Mouse (Mus musculus) adrenal gland, postnatal 4 days (tissue): Measurements from ENCODE around the gene Pum1. TPM values are rescaled to one million over a fixed set of nuclear protein-coding genes. Genes with fewer than 3 reads are reported as not detected.
"Not testable (repeated sequence)": the region's sequence is repeated elsewhere in the genome, so short reads cannot be mapped to it uniquely, and the experiment has no call there.

Source experiments
- DNase-seq, 2 experiments: peaks; one replicate each; pipeline ENCODE4 v3.0.0; 2021 to 2022; ENCODE audit warnings: low spot score in 2 of 2, mixed read lengths in 2 of 2
- long read RNA-seq, 2 experiments: library from polyadenylated mRNA; stranded (forward); transcript quantifications; one replicate each; pipeline ENCODE4 v2.0.0; 2021
- total RNA-seq, 2 experiments: library from RNA; stranded (reverse); gene quantifications; 2 replicates each; pipeline ENCODE4 v1.2.3; 2021

Gene Pum1
- 100 to 1,000 TPM in 1 of 2 experiments, 10 to 100 TPM in 1; 98.7 to 109 TPM for total RNA-seq
- long read RNA-seq, experiment 1, full-length matches to known transcripts: 2 of 10 reads
- long read RNA-seq, experiment 1, partial matches to known transcripts: 0 of 10 reads
- long read RNA-seq, experiment 1, other reads (novel, unspliced or antisense): 8 of 10 reads
- long read RNA-seq, experiment 2, full-length matches to known transcripts: 7 of 41 reads
- long read RNA-seq, experiment 2, partial matches to known transcripts: 16 of 41 reads
- long read RNA-seq, experiment 2, other reads (novel, unspliced or antisense): 18 of 41 reads

GRCm38 (mm10) chr4:130662979-130663725 is at the start of gene Pum1:
Pum1 (plus strand) TSS chr4:130663321.
- DNase-seq: peak; percentile 73 to 81

- peak in 1 of 2 experiments; percentile 11 for DNase-seq
These were observed 33.7 kb upstream of the Pum1 start for GRCm38 (mm10) chr4:130629391-130629790.

GRCm38 (mm10) chr4:130630232-130630847 is 32.8 kb upstream of the Pum1 start:
- DNase-seq: no peak

- not testable (repeated sequence) for DNase-seq
These were observed 28.0 kb upstream of the Pum1 start for GRCm38 (mm10) chr4:130635076-130635475.

- no peak for DNase-seq
These were observed 26.4 kb upstream of the Pum1 start for GRCm38 (mm10) chr4:130636761-130637160.

GRCm38 (mm10) chr4:130637488-130638422 is 25.4 kb upstream of the Pum1 start:
- DNase-seq: no peak

GRCm38 (mm10) chr4:130640031-130640717 is 22.9 kb upstream of the Pum1 start:
- DNase-seq: peak in 1 of 2 experiments; percentile 6

- DNase-seq: no peak
These were observed 20.7 kb upstream of the Pum1 start for GRCm38 (mm10) chr4:130642468-130642867.

- no peak for DNase-seq
These were observed 17.7 kb upstream of the Pum1 start for GRCm38 (mm10) chr4:130645426-130645825.

- DNase-seq: no peak
These were observed 11.8 kb upstream of the Pum1 start for GRCm38 (mm10) chr4:130651286-130651685.

- no peak for DNase-seq
These were observed 10.6 kb upstream of the Pum1 start for GRCm38 (mm10) chr4:130652546-130652945.

GRCm38 (mm10) chr4:130657820-130658565 is 5.1 kb upstream of the Pum1 start:
- DNase-seq: no peak

- DNase-seq: no peak
These were observed 3.7 kb upstream of the Pum1 start for GRCm38 (mm10) chr4:130659470-130659869.

- no peak for DNase-seq
These were observed 3.0 kb upstream of the Pum1 start for GRCm38 (mm10) chr4:130660106-130660505.

GRCm38 (mm10) chr4:130661151-130661550 is 2.0 kb upstream of the Pum1 start:
- no peak for DNase-seq

- DNase-seq: not testable (repeated sequence)
These were observed 816 bp upstream of the Pum1 start for GRCm38 (mm10) chr4:130662305-130662704.

- DNase-seq: peak; percentile 14 to 16
These were observed 785 bp downstream of the Pum1 start for GRCm38 (mm10) chr4:130663810-130664401.

- DNase-seq: no peak
These were observed 1.4 kb downstream of the Pum1 start for GRCm38 (mm10) chr4:130664414-130665029.

GRCm38 (mm10) chr4:130665176-130665575 is 2.1 kb downstream of the Pum1 start:
- no peak for DNase-seq
